Comparison of ENCODE assay signal across 8 mouse cellular contexts in genomic region chr7:38182596-38182961, GRCm38 (mm10). TPM values are rescaled to one million over a fixed set of nuclear protein-coding genes. Genes with fewer than 3 reads are reported as not detected.
A peak's percentile ranks its signal among the peaks of the same experiment; 100 is the strongest.
DNase-seq lines count a peak whose midpoint lies in the region; ATAC-seq and TF ChIP-seq lines count a peak whose summit lies in the region.

No protein-coding gene starts in this region.

- peak overlapping the region; percentile 81 for H3K4me2 ChIP-seq in heart, embryonic 16.5 days (ENCODE audit: low read depth, low read length)
- peak overlapping the region; percentile 91 for H3K4me2 ChIP-seq in liver, postnatal 0 days (ENCODE audit: low read depth, low read length)
- peak overlapping the region; percentile 96 for H3K4me2 ChIP-seq in neural tube, embryonic 14.5 days (ENCODE audit: low read depth, low read length)

- under 1% methylated on average over 11 of the region's 11 CpGs for WGBS in forebrain, embryonic 10.5 days
- under 1% methylated on average over 11 of the region's 11 CpGs for WGBS in heart, embryonic 16.5 days
- 0% methylated on average over 11 of the region's 11 CpGs for WGBS in liver, postnatal 0 days (ENCODE audit: insufficient replicate concordance)
- WGBS in neural tube, embryonic 14.5 days: 1% methylated on average over 11 of the region's 11 CpGs

- H3K4me1 ChIP-seq in forebrain, embryonic 10.5 days: peaks cover 22% of the 10 kb centered on the region
- H3K4me1 ChIP-seq in heart, embryonic 16.5 days (ENCODE audit: control insufficient read depth, insufficient read depth, low read length): peaks cover 8% of the 10 kb centered on the region
- peaks cover 27% of the 10 kb centered on the region for H3K4me1 ChIP-seq in liver, postnatal 0 days (ENCODE audit: insufficient read depth)
- H3K4me1 ChIP-seq in neural tube, embryonic 14.5 days (ENCODE audit: control insufficient read depth, insufficient read depth, low read length): peaks cover 15% of the 10 kb centered on the region; the same call in 1 of the 2 replicates
- peaks cover 9% of the 10 kb centered on the region for H3K4me1 ChIP-seq in testis, adult 2 months (ENCODE audit: control insufficient read depth, insufficient read depth, low read length)

- H3K36me3 ChIP-seq in forebrain, embryonic 10.5 days (replicated peaks): no peaks in the 10 kb centered on the region
- H3K36me3 ChIP-seq in heart, embryonic 16.5 days (ENCODE audit: control insufficient read depth, insufficient read depth): no peaks in the 10 kb centered on the region
- H3K36me3 ChIP-seq in liver, postnatal 0 days (replicated peaks; ENCODE audit: insufficient read depth, low read length): no peaks in the 10 kb centered on the region
- H3K36me3 ChIP-seq in neural tube, embryonic 14.5 days (ENCODE audit: control insufficient read depth, insufficient read depth, low read length): no peaks in the 10 kb centered on the region
- no peaks in the 10 kb centered on the region for H3K36me3 ChIP-seq in testis, adult 2 months (ENCODE audit: control insufficient read depth, insufficient read depth, low read length)

- no peak for TF ChIP-seq EP300 in liver, postnatal 0 days (IDR thresholded peaks at IDR 0.05; ENCODE audit: low read depth)

- peak overlapping the region; percentile 86; the same call in 1 of the 2 replicates for H3K9ac ChIP-seq in heart, embryonic 16.5 days (ENCODE audit: low read length)
- peak overlapping the region; percentile 84 for H3K9ac ChIP-seq in liver, postnatal 0 days (replicated peaks)
- 0 out of 2 replicates have a peak overlapping the region, but pooled peaks have one; percentile 82 for H3K9ac ChIP-seq in neural tube, embryonic 14.5 days (replicated peaks; ENCODE audit: low read depth, low read length)

- ATAC-seq in heart, embryonic 16.5 days (replicated peaks; ENCODE audit: extremely low read depth, insufficient read depth, low FRiP score): peak; percentile 49; the same call in 1 of the 2 replicates
- peak; percentile 68 for ATAC-seq in liver, postnatal 0 days
- ATAC-seq in neural tube, embryonic 14.5 days (ENCODE audit: low read depth): no peak

- TF ChIP-seq CTCF in liver, postnatal 0 days (IDR thresholded peaks at IDR 0.05; ENCODE audit: low read depth): peak; percentile 95
- peak; percentile 91 for TF ChIP-seq CTCF in testis, adult 2 months (IDR thresholded peaks at IDR 0.05; ENCODE audit: control insufficient read depth, insufficient read depth, insufficient replicate concordance, low read depth, low read length)

- no peak for TF ChIP-seq POLR2A in testis, adult 2 months (IDR thresholded peaks at IDR 0.05; ENCODE audit: control insufficient read depth, low read depth, low read length)

- H3K4me3 ChIP-seq in forebrain, embryonic 10.5 days: peak overlapping the region; percentile 71
- peak overlapping the region; percentile 78 for H3K4me3 ChIP-seq in heart, embryonic 16.5 days (ENCODE audit: low read length)
- H3K4me3 ChIP-seq in liver, postnatal 0 days (ENCODE audit: low read depth, low read length): peak overlapping the region; percentile 72
- H3K4me3 ChIP-seq in neural tube, embryonic 14.5 days (ENCODE audit: low read depth, low read length): peak overlapping the region; percentile 56; the same call in 1 of the 2 replicates
- H3K4me3 ChIP-seq in testis, adult 2 months (ENCODE audit: control insufficient read depth, low read depth, low read length): peak overlapping the region; percentile 84

- H3K27ac ChIP-seq in forebrain, embryonic 10.5 days: peak overlapping the region; percentile 91
- peak overlapping the region; percentile 87 for H3K27ac ChIP-seq in heart, embryonic 16.5 days (ENCODE audit: low read length)
- peak overlapping the region; percentile 98 for H3K27ac ChIP-seq in liver, postnatal 0 days (ENCODE audit: low read depth)
- no peak overlapping the region for H3K27ac ChIP-seq in neural tube, embryonic 14.5 days (ENCODE audit: low read depth, low read length)
- peak overlapping the region; percentile 79 for H3K27ac ChIP-seq in testis, adult 2 months (ENCODE audit: control insufficient read depth, insufficient read depth, low read depth, low read length)

- peak; percentile 80 to 87 for DNase-seq in CD8-positive naive resting alpha-beta T cell, adult 2 months (ENCODE audit: low read depth in 2 of 2, low spot score in 2 of 2)
- peak; percentile 79 for DNase-seq in c-Kit-positive CD71-negative TER-119-negative erythroid progenitor cells, embryonic 14.5 days (ENCODE audit: low read depth)
- DNase-seq in forebrain, embryonic 10.5 days (ENCODE audit: extremely low spot score, low spot score): peak; percentile 83
- peak; percentile 85 to 93 for DNase-seq in kidney, postnatal 36 days
- DNase-seq in liver, postnatal 0 days: peak; percentile 88

- no peaks in the 10 kb centered on the region for H3K9me3 ChIP-seq in forebrain, embryonic 10.5 days
- H3K9me3 ChIP-seq in heart, embryonic 16.5 days (replicated peaks; ENCODE audit: control insufficient read depth, low read length): no peaks in the 10 kb centered on the region
- H3K9me3 ChIP-seq in liver, postnatal 0 days (ENCODE audit: low read length): no peaks in the 10 kb centered on the region
- H3K9me3 ChIP-seq in neural tube, embryonic 14.5 days (ENCODE audit: control insufficient read depth, low read length): no peaks in the 10 kb centered on the region

- no peaks in the 10 kb centered on the region for H3K27me3 ChIP-seq in forebrain, embryonic 10.5 days (ENCODE audit: poor library complexity, severe bottlenecking)
- H3K27me3 ChIP-seq in heart, embryonic 16.5 days (ENCODE audit: control insufficient read depth, insufficient read depth, low read length): no peaks in the 10 kb centered on the region
- no peaks in the 10 kb centered on the region for H3K27me3 ChIP-seq in liver, postnatal 0 days (ENCODE audit: insufficient read depth, low read length)
- no peaks in the 10 kb centered on the region for H3K27me3 ChIP-seq in neural tube, embryonic 14.5 days (ENCODE audit: control insufficient read depth, insufficient read depth, low read length)
- H3K27me3 ChIP-seq in testis, adult 2 months (ENCODE audit: control insufficient read depth, insufficient read depth, low read length): no peaks in the 10 kb centered on the region

RNA-seq across cellular contexts. Expression of gene 1600014C10Rik, which starts 0.4 kb away (rescaled TPM):
- polyA plus RNA-seq in forebrain, embryonic 10.5 days (2016; fragmentation: Nextera tagmentation; extraction: Ambion mirVana): 14.3 and 14.5 TPM in 2 replicates
- 20.0 and 25.9 TPM in 2 replicates for polyA plus RNA-seq in heart, embryonic 16.5 days (2015; fragmentation: Nextera tagmentation; extraction: Ambion mirVana)
- 76.6 and 78.1 TPM in 2 replicates for polyA plus RNA-seq in liver, postnatal 0 days (2015; fragmentation: Nextera tagmentation; extraction: Ambion mirVana)
- polyA plus RNA-seq in neural tube, embryonic 14.5 days (2014; fragmentation: Nextera tagmentation; extraction: Ambion mirVana): 31.3 and 32.8 TPM in 2 replicates
- 1.9 and 3.1 TPM in 2 replicates for polyA plus RNA-seq in testis, adult 2 months (2012; rRNA removed)

RNA-seq across cellular contexts. Expression of gene Plekhf1, which starts 45.2 kb away (rescaled TPM):
- polyA plus RNA-seq in forebrain, embryonic 10.5 days (2016; fragmentation: Nextera tagmentation; extraction: Ambion mirVana): 2.5 and 2.6 TPM in 2 replicates
- polyA plus RNA-seq in heart, embryonic 16.5 days (2015; fragmentation: Nextera tagmentation; extraction: Ambion mirVana): 7.3 and 7.7 TPM in 2 replicates
- polyA plus RNA-seq in liver, postnatal 0 days (2015; fragmentation: Nextera tagmentation; extraction: Ambion mirVana): 0.57 and 0.58 TPM in 2 replicates
- polyA plus RNA-seq in neural tube, embryonic 14.5 days (2014; fragmentation: Nextera tagmentation; extraction: Ambion mirVana): 0.32 and 0.68 TPM in 2 replicates
- polyA plus RNA-seq in testis, adult 2 months (2012; rRNA removed): 2.7 and 2.8 TPM in 2 replicates
